Mouse (Mus musculus): Measurements from ENCODE around the gene Bbox1.

- no peak for TF ChIP-seq CTCF (conservative IDR thresholded peaks at IDR 0.05 in 1 of 2, IDR thresholded peaks at IDR 0.05 in 1 of 2; ENCODE audit: low read depth in 2 of 2, low read length in 2 of 2)
- no peak for TF ChIP-seq ZC3H11A (IDR thresholded peaks at IDR 0.05; ENCODE audit: low read depth, low read length)
Measured at GRCm38 (mm10) chr2:110226421-110226820, 87.9 kb downstream of the Bbox1 start.
